Comparison of ENCODE assay signal across 9 mouse cellular contexts in the genomic region with DNA sequence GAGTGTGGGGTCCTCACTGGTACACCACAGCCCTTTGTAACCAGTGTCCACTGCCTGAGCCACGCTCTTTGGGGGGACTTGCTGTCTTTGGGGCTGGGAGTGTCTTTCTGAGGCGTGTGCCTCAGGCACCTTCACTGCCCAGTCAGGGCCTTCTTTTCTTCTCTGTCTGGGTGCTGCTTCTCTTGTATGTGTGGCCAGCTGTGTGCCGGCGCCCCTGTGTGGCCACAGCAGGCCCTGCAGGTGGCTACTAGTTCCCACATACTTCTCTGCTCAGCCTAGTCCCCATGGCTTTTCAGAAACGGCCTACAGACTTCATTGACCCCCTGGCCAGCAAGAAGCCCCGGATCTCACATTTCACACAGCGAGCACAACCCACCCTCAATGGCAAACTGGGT. TPM values are rescaled to one million over a fixed set of nuclear protein-coding genes. Genes with fewer than 3 reads are reported as not detected.
DNase-seq lines count a peak whose midpoint lies in the region; ATAC-seq and TF ChIP-seq lines count a peak whose summit lies in the region.
"Had no signal": no experiment of that assay in that cellular context is flagged by ENCODE, and none has a peak within 500 bp of the region (broad histone marks: within the 10 kb centered on the region; RNA-seq: fewer than 3 reads in every experiment).

No protein-coding gene starts in this region.

- no peaks in the 10 kb centered on the region for H3K27me3 ChIP-seq in embryonic facial prominence, embryonic 11.5 days (ENCODE audit: control insufficient read depth, insufficient read depth, low read length)
- H3K27me3 ChIP-seq in stomach, postnatal 0 days (ENCODE audit: control insufficient read depth, insufficient read depth, low read length): no peaks in the 10 kb centered on the region
- H3K27me3 ChIP-seq: limb, embryonic 15.5 days had no signal

- H3K27ac ChIP-seq in embryonic facial prominence, embryonic 11.5 days (replicated peaks; ENCODE audit: low read depth, low read length): no peak overlapping the region
- H3K27ac ChIP-seq in stomach, postnatal 0 days (replicated peaks): no peak overlapping the region
- H3K27ac ChIP-seq: limb, embryonic 15.5 days had no signal

- H3K4me1 ChIP-seq in embryonic facial prominence, embryonic 11.5 days (ENCODE audit: control insufficient read depth, insufficient read depth, low read length): no peaks in the 10 kb centered on the region
- no peaks in the 10 kb centered on the region for H3K4me1 ChIP-seq in stomach, postnatal 0 days (replicated peaks; ENCODE audit: control insufficient read depth, insufficient read depth)
- H3K4me1 ChIP-seq: limb, embryonic 15.5 days had no signal

- peak; percentile 87 for TF ChIP-seq CTCF in stomach, postnatal 0 days (IDR thresholded peaks at IDR 0.05; ENCODE audit: low read depth)

- no peak for TF ChIP-seq EP300 in stomach, postnatal 0 days (optimal IDR thresholded peaks at IDR 0.05)

- DNase-seq in layer of hippocampus, adult 11-12 months (ENCODE audit: low spot score): peak; percentile 88
- no peak for DNase-seq in layer of hippocampus, adult 9-10 months (ENCODE audit: low spot score)
- peak; percentile 86 for DNase-seq in NIH3T3 (ENCODE audit: low read depth)
- peak; percentile 55 for DNase-seq in embryonic facial prominence, embryonic 11.5 days (ENCODE audit: low spot score)
- DNase-seq in heart, postnatal 14 days: peak; percentile 75 to 80
- DNase-seq in kidney, postnatal 25 days: peak; percentile 71 to 74
- peak; percentile 67 for DNase-seq in stomach, postnatal 0 days (ENCODE audit: low spot score)

- no peaks in the 10 kb centered on the region for H3K9me3 ChIP-seq in embryonic facial prominence, embryonic 11.5 days (replicated peaks; ENCODE audit: control insufficient read depth, low read length)
- H3K9me3 ChIP-seq in stomach, postnatal 0 days (ENCODE audit: control insufficient read depth, low read length): no peaks in the 10 kb centered on the region
- H3K9me3 ChIP-seq: limb, embryonic 15.5 days had no signal

- no peak overlapping the region for H3K4me2 ChIP-seq in embryonic facial prominence, embryonic 11.5 days (ENCODE audit: low read depth, low read length)
- no peak overlapping the region for H3K4me2 ChIP-seq in stomach, postnatal 0 days (replicated peaks; ENCODE audit: low read depth)
- H3K4me2 ChIP-seq: limb, embryonic 15.5 days had no signal

- no peak overlapping the region for H3K9ac ChIP-seq in embryonic facial prominence, embryonic 11.5 days (replicated peaks; ENCODE audit: low read length)
- no peak overlapping the region for H3K9ac ChIP-seq in stomach, postnatal 0 days (ENCODE audit: low read length)
- H3K9ac ChIP-seq: limb, embryonic 15.5 days had no signal

- peak; percentile 15; the same call in 1 of the 2 replicates for ATAC-seq in embryonic facial prominence, embryonic 11.5 days (replicated peaks; ENCODE audit: insufficient number of reproducible peaks, low FRiP score, low TSS enrichment, low read depth)
- peak; percentile 99 for ATAC-seq in megakaryocyte progenitor cell, adult 5-6 weeks (replicated peaks; ENCODE audit: poor library complexity)
- peak; percentile 67 for ATAC-seq in stomach, postnatal 0 days (ENCODE audit: low FRiP score, low TSS enrichment)

- intact Hi-C loops in heart, postnatal 14 days (cut with DNase I): loop anchor here (1.0 to 10.0 kb wide), 4 partner anchors 25 to 200 kb away; partner anchors contain the start of genes Fkbp8 and Kxd1

- H3K36me3 ChIP-seq in embryonic facial prominence, embryonic 11.5 days (replicated peaks; ENCODE audit: control insufficient read depth, insufficient read depth, low read depth, low read length): peaks cover 11% of the 10 kb centered on the region
- H3K36me3 ChIP-seq in stomach, postnatal 0 days (ENCODE audit: control insufficient read depth, insufficient read depth, low read length): peaks cover 20% of the 10 kb centered on the region

- WGBS in embryonic facial prominence, embryonic 11.5 days: 38% methylated on average over 7 of the region's 7 CpGs
- 37% methylated on average over 7 of the region's 7 CpGs for WGBS in stomach, postnatal 0 days

- H3K4me3 ChIP-seq in embryonic facial prominence, embryonic 11.5 days (ENCODE audit: low read depth, low read length): no peak overlapping the region
- no peak overlapping the region for H3K4me3 ChIP-seq in stomach, postnatal 0 days (ENCODE audit: low read depth, low read length)
- H3K4me3 ChIP-seq: limb, embryonic 15.5 days had no signal

RNA-seq across cellular contexts. Expression of gene Isyna1, which starts 8.9 kb away (rescaled TPM):
- 79.0 and 87.9 TPM in 2 replicates for polyA plus RNA-seq in embryonic facial prominence, embryonic 11.5 days (2014; fragmentation: Nextera tagmentation; extraction: Ambion mirVana)
- 10 to 100 TPM; 25.8 to 27.7 TPM for total RNA-seq in heart, postnatal 14 days (2021)
- 26.1 and 39.0 TPM in 2 replicates for total RNA-seq in megakaryocyte progenitor cell, adult 5-6 weeks (2015)
- total RNA-seq in megakaryocyte progenitor cell, adult 5-6 weeks (2017): 42.9 and 45.4 TPM in 2 replicates
- polyA plus RNA-seq in stomach, postnatal 0 days (2015; fragmentation: Nextera tagmentation; extraction: Ambion mirVana): 37.4 and 39.3 TPM in 2 replicates

RNA-seq across cellular contexts. Expression of gene Ssbp4, which starts 23.4 kb away (rescaled TPM):
- polyA plus RNA-seq in embryonic facial prominence, embryonic 11.5 days (2014; fragmentation: Nextera tagmentation; extraction: Ambion mirVana): 108 and 123 TPM in 2 replicates
- 10 to 100 TPM; 39.7 to 46.4 TPM for total RNA-seq in heart, postnatal 14 days (2021)
- 31.6 and 40.7 TPM in 2 replicates for total RNA-seq in megakaryocyte progenitor cell, adult 5-6 weeks (2015)
- 40.2 and 69.7 TPM in 2 replicates for total RNA-seq in megakaryocyte progenitor cell, adult 5-6 weeks (2017)
- 66.7 and 83.8 TPM in 2 replicates for polyA plus RNA-seq in stomach, postnatal 0 days (2015; fragmentation: Nextera tagmentation; extraction: Ambion mirVana)

RNA-seq across cellular contexts. Expression of gene Lrrc25, which starts 30.7 kb away (rescaled TPM):
- 0.32 and 0.98 TPM in 2 replicates for polyA plus RNA-seq in embryonic facial prominence, embryonic 11.5 days (2014; fragmentation: Nextera tagmentation; extraction: Ambion mirVana)
- total RNA-seq in heart, postnatal 14 days (2021): 1 to 10 TPM; 1.8 to 2.5 TPM
- total RNA-seq in megakaryocyte progenitor cell, adult 5-6 weeks (2015): 6.2 and 12.9 TPM in 2 replicates
- total RNA-seq in megakaryocyte progenitor cell, adult 5-6 weeks (2017): 4.7 and 5.4 TPM in 2 replicates
- 2.3 and 2.7 TPM in 2 replicates for polyA plus RNA-seq in stomach, postnatal 0 days (2015; fragmentation: Nextera tagmentation; extraction: Ambion mirVana)

RNA-seq across cellular contexts. Expression of gene Ell, which starts 46.0 kb away (rescaled TPM):
- polyA plus RNA-seq in embryonic facial prominence, embryonic 11.5 days (2014; fragmentation: Nextera tagmentation; extraction: Ambion mirVana): 15.3 and 16.1 TPM in 2 replicates
- 10 to 100 TPM; 15.5 to 16.5 TPM for total RNA-seq in heart, postnatal 14 days (2021)
- total RNA-seq in megakaryocyte progenitor cell, adult 5-6 weeks (2015): 8.5 and 8.7 TPM in 2 replicates
- total RNA-seq in megakaryocyte progenitor cell, adult 5-6 weeks (2017): 9.1 and 9.5 TPM in 2 replicates
- 11.1 and 13.5 TPM in 2 replicates for polyA plus RNA-seq in stomach, postnatal 0 days (2015; fragmentation: Nextera tagmentation; extraction: Ambion mirVana)

RNA-seq across cellular contexts. Expression of gene Gdf15, which starts 47.0 kb away (rescaled TPM):
- polyA plus RNA-seq in embryonic facial prominence, embryonic 11.5 days (2014; fragmentation: Nextera tagmentation; extraction: Ambion mirVana): 0.20 TPM in 1 of 2 replicates, not detected in the other
- 1 to 10 TPM in 1 of 2 experiments, under 1 TPM in 1; 0.41 to 1.6 TPM for total RNA-seq in heart, postnatal 14 days (2021)
- not detected in 2 replicates for total RNA-seq in megakaryocyte progenitor cell, adult 5-6 weeks (2015)
- not detected in 2 replicates for total RNA-seq in megakaryocyte progenitor cell, adult 5-6 weeks (2017)
- 0.30 and 0.33 TPM in 2 replicates for polyA plus RNA-seq in stomach, postnatal 0 days (2015; fragmentation: Nextera tagmentation; extraction: Ambion mirVana)

Comparison
In these comparisons a context has a peak if more than half of its experiments do, and no peak if none do; other contexts are left out.
1. ATAC-seq: peak in every context shown above with its lines; median percentile 99 in megakaryocyte progenitor cell, adult 5-6 weeks; 67 in stomach, postnatal 0 days; 15 in embryonic facial prominence, embryonic 11.5 days.